Mouse (Mus musculus): ENCODE data around the gene Tenm2. TPM values are rescaled to one million over a fixed set of nuclear protein-coding genes. Genes with fewer than 3 reads are reported as not detected.
A peak's percentile ranks its signal among the peaks of the same experiment; 100 is the strongest.

The Tenm2 gene
- polyA plus RNA-seq, 1 experiment from 2014 or later, result 8.6 TPM

DNA sequence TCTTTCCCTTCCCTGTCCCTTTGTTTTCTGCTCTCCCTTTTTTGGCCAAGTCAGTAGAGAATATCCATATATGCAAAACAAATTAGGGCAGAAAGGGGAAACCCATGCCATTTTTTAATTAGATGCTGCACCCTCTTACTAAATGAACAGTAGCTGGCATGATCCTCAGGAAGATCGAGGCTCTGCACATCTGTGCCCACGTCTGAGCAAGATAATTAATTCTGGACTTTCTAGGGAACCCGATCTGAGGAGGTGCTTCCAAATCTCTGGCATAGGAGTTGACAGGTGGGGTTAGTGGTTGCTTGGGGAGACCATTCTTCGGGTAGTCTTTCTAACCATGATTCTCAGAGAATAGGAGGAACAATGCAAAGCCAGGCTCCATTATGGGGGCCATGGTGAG, 1182.3 kb downstream of the Tenm2 start:
- no peaks in the 10 kb centered on the region for H3K9me3 ChIP-seq
- no peaks in the 10 kb centered on the region for H3K27me3 ChIP-seq (replicated peaks)
- ATAC-seq (ENCODE audit: low FRiP score, low read depth), result no peak
- WGBS, result 65% methylated on average over 4 of the region's 4 CpGs
- H3K9ac ChIP-seq, result no peak overlapping the region
- H3K4me3 ChIP-seq, result no peak overlapping the region
- no peak overlapping the region for H3K27ac ChIP-seq
- H3K4me1 ChIP-seq, result 0 out of 2 replicates have a peak, but pooled peaks cover 6% of the 10 kb centered on the region
- H3K4me2 ChIP-seq (replicated peaks), result no peak overlapping the region
- no peaks in the 10 kb centered on the region for H3K36me3 ChIP-seq

DNA sequence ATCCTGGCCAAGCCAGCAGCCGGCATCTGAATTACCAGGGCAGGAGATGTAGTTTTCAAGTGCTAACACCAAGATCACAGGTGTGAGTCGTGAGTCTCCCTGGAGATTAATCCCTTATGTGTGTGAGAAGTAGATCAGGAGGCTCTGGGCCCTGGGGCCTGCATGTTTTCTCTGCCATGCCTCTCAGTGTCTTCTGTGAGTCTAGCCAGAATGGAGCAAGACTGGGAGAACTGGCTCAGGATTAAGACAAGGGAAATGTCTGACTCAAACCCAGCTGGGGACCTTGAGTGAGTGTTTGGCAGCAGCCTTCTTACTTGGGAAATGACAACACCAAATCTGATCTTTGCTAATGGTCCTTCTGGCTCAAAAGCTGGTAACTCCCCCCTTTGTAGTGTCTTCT, 1183.2 kb downstream of the Tenm2 start:
- 0 out of 2 replicates have a peak, but pooled peaks cover 6% of the 10 kb centered on the region for H3K4me1 ChIP-seq
- no peaks in the 10 kb centered on the region for H3K36me3 ChIP-seq
- H3K4me2 ChIP-seq (replicated peaks), result no peak overlapping the region
- H3K9ac ChIP-seq, result no peak overlapping the region
- H3K9me3 ChIP-seq, result no peaks in the 10 kb centered on the region
- no peak overlapping the region for H3K4me3 ChIP-seq
- ATAC-seq (ENCODE audit: low FRiP score, low read depth), result no peak
- no peak overlapping the region for H3K27ac ChIP-seq
- H3K27me3 ChIP-seq (replicated peaks), result no peaks in the 10 kb centered on the region
- 73% methylated on average over 2 of the region's 2 CpGs for WGBS

- Histone ChIP-seq H3K36me3 (no peaks in the 10 kb centered on the region; the same call in 1 of the 2 replicates), H3K27ac (no peak overlapping the region), H3K27me3 (replicated peaks) (no peaks in the 10 kb centered on the region), H3K4me1 (0 out of 2 replicates have a peak, but pooled peaks cover 6% of the 10 kb centered on the region), H3K4me2 (replicated peaks) (no peak overlapping the region), H3K4me3 (no peak overlapping the region), H3K9me3 (no peaks in the 10 kb centered on the region), H3K9ac (no peak overlapping the region)
- ATAC-seq (ENCODE audit: low FRiP score, low read depth), result no peak
- 83% methylated on average over 1 of the region's 1 CpGs for WGBS
These were observed 1183.7 kb downstream of the Tenm2 start for GRCm38 (mm10) chr11:36052091-36052490.

DNA sequence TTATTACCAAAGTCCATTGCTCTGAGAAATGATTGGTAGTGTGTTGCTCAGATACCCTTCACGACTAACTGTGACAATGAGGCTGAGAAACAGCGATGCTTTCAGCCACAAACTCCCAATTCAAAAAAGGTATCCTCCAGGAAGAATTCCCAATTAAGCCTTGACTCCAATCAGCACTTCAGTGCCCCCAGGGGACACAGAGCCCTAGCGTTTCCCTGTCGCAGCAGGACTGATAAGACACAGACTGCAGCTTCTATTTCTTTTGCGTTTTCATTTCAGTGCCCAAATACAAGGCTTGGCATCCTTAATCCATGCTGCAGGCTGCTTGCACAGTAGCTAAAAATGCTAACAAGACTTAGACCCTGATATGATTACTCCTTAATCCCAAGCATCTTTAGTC, 1186.2 kb downstream of the Tenm2 start:
- Histone ChIP-seq H3K4me1 (0 out of 2 replicates have a peak, but pooled peaks cover 6% of the 10 kb centered on the region), H3K9ac (no peak overlapping the region), H3K4me2 (replicated peaks) (no peak overlapping the region), H3K9me3 (no peaks in the 10 kb centered on the region), H3K4me3 (no peak overlapping the region), H3K36me3 (no peaks in the 10 kb centered on the region; the same call in 1 of the 2 replicates), H3K27ac (no peak overlapping the region), H3K27me3 (replicated peaks) (no peaks in the 10 kb centered on the region)
- ATAC-seq (ENCODE audit: low FRiP score, low read depth), result no peak
- 38% methylated on average over 5 of the region's 5 CpGs for WGBS

GRCm38 (mm10) chr11:36045681-36046276, 1190.0 kb downstream of the Tenm2 start:
- H3K9ac ChIP-seq, result peak overlapping the region; percentile 47
- peak overlapping the region; percentile 56 for H3K4me2 ChIP-seq (replicated peaks)
- WGBS, result 2% methylated on average over 13 of the region's 13 CpGs
- H3K4me3 ChIP-seq, result peak overlapping the region; percentile 37
- no peaks in the 10 kb centered on the region for H3K9me3 ChIP-seq
- H3K27me3 ChIP-seq (replicated peaks), result no peaks in the 10 kb centered on the region
- 0 out of 2 replicates have a peak, but pooled peaks cover 6% of the 10 kb centered on the region for H3K4me1 ChIP-seq
- no peaks in the 10 kb centered on the region; the same call in 1 of the 2 replicates for H3K36me3 ChIP-seq
- peak; percentile 55 for ATAC-seq (ENCODE audit: low FRiP score, low read depth)
- no peak overlapping the region for H3K27ac ChIP-seq

- no peaks in the 10 kb centered on the region for H3K36me3 ChIP-seq
- H3K27ac ChIP-seq, result no peak overlapping the region
- no peak for ATAC-seq (ENCODE audit: low FRiP score, low read depth)
- no peak overlapping the region for H3K4me3 ChIP-seq
- no peaks in the 10 kb centered on the region for H3K9me3 ChIP-seq
- no peak overlapping the region for H3K4me2 ChIP-seq (replicated peaks)
- 84% methylated on average over 13 of the region's 13 CpGs for WGBS
- 0 out of 2 replicates have a peak, but pooled peaks cover 4% of the 10 kb centered on the region for H3K27me3 ChIP-seq (replicated peaks)
- H3K9ac ChIP-seq, result no peak overlapping the region
- H3K4me1 ChIP-seq, result peaks cover 10% of the 10 kb centered on the region; the same call in 1 of the 2 replicates
These were observed 1194.4 kb downstream of the Tenm2 start for GRCm38 (mm10) chr11:36041411-36041810.

GRCm38 (mm10) chr11:36040508-36041233, 1195.1 kb downstream of the Tenm2 start:
- no peak overlapping the region for H3K9ac ChIP-seq
- no peak for ATAC-seq (ENCODE audit: low FRiP score, low read depth)
- no peak overlapping the region for H3K4me2 ChIP-seq (replicated peaks)
- peaks cover 8% of the 10 kb centered on the region; the same call in 1 of the 2 replicates for H3K4me1 ChIP-seq
- H3K4me3 ChIP-seq, result no peak overlapping the region
- H3K9me3 ChIP-seq, result no peaks in the 10 kb centered on the region
- 63% methylated on average over 10 of the region's 10 CpGs for WGBS
- H3K27ac ChIP-seq, result no peak overlapping the region
- H3K36me3 ChIP-seq, result no peaks in the 10 kb centered on the region
- H3K27me3 ChIP-seq (replicated peaks), result 0 out of 2 replicates have a peak, but pooled peaks cover 4% of the 10 kb centered on the region

DNA sequence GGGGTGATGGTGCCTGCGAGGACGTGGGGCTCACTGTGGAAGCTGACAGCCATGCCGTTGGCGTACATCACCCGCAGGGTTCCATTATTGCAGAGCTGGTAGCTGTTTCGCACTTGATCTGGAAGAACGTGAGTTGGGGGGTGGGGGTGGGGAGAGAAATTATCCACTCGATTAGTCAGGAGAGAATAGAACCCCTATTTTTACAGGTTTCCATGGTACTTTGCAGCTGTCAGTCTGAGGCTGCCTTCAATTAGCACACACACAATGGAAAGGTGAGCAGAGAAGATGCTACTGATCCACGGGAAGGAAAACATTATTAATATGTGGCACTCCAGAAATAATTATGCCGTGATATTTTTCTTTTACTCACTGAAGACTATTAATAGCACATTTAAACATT, 1195.9 kb downstream of the Tenm2 start:
- Histone ChIP-seq H3K4me3 (no peak overlapping the region), H3K4me2 (replicated peaks) (no peak overlapping the region), H3K27ac (no peak overlapping the region), H3K36me3 (no peaks in the 10 kb centered on the region), H3K9ac (no peak overlapping the region), H3K4me1 (peaks cover 8% of the 10 kb centered on the region; the same call in 1 of the 2 replicates), H3K27me3 (replicated peaks) (0 out of 2 replicates have a peak, but pooled peaks cover 4% of the 10 kb centered on the region), H3K9me3 (no peaks in the 10 kb centered on the region)
- WGBS, result 68% methylated on average over 10 of the region's 10 CpGs
- ATAC-seq (ENCODE audit: low FRiP score, low read depth), result no peak

- ATAC-seq (ENCODE audit: low FRiP score, low read depth), result no peak
- H3K9me3 ChIP-seq, result no peaks in the 10 kb centered on the region
- no peak overlapping the region for H3K9ac ChIP-seq
- no peak overlapping the region for H3K27ac ChIP-seq
- H3K4me1 ChIP-seq, result peaks cover 8% of the 10 kb centered on the region; the same call in 1 of the 2 replicates
- no peak overlapping the region for H3K4me2 ChIP-seq (replicated peaks)
- 0 out of 2 replicates have a peak, but pooled peaks cover 4% of the 10 kb centered on the region for H3K27me3 ChIP-seq (replicated peaks)
- 60% methylated on average over 3 of the region's 3 CpGs for WGBS
- H3K36me3 ChIP-seq, result no peaks in the 10 kb centered on the region
- H3K4me3 ChIP-seq, result no peak overlapping the region
These were observed 1197.4 kb downstream of the Tenm2 start for GRCm38 (mm10) chr11:36038386-36038785.

GRCm38 (mm10) chr11:36037311-36037710, 1198.5 kb downstream of the Tenm2 start:
- no peak for ATAC-seq (ENCODE audit: low FRiP score, low read depth)
- Histone ChIP-seq H3K27me3 (replicated peaks) (0 out of 2 replicates have a peak, but pooled peaks cover 4% of the 10 kb centered on the region), H3K36me3 (no peaks in the 10 kb centered on the region), H3K4me3 (no peak overlapping the region), H3K27ac (no peak overlapping the region), H3K9ac (no peak overlapping the region), H3K9me3 (no peaks in the 10 kb centered on the region), H3K4me2 (replicated peaks) (no peak overlapping the region), H3K4me1 (peaks cover 8% of the 10 kb centered on the region; the same call in 1 of the 2 replicates)
- 59% methylated on average over 4 of the region's 4 CpGs for WGBS

- Histone ChIP-seq H3K4me1 (peaks cover 8% of the 10 kb centered on the region; the same call in 1 of the 2 replicates), H3K27me3 (replicated peaks) (0 out of 2 replicates have a peak, but pooled peaks cover 4% of the 10 kb centered on the region), H3K4me3 (no peak overlapping the region), H3K36me3 (no peaks in the 10 kb centered on the region), H3K9ac (no peak overlapping the region), H3K4me2 (replicated peaks) (no peak overlapping the region), H3K27ac (no peak overlapping the region), H3K9me3 (no peaks in the 10 kb centered on the region)
- ATAC-seq (ENCODE audit: low FRiP score, low read depth), result peak; percentile 67
- WGBS, result 44% methylated on average over 7 of the region's 7 CpGs
These were observed 1199.6 kb downstream of the Tenm2 start for GRCm38 (mm10) chr11:36036061-36036695.

- no peak overlapping the region for H3K4me3 ChIP-seq
- H3K36me3 ChIP-seq, result no peaks in the 10 kb centered on the region
- no peak overlapping the region for H3K9ac ChIP-seq
- H3K9me3 ChIP-seq, result no peaks in the 10 kb centered on the region
- no peak for ATAC-seq (ENCODE audit: low FRiP score, low read depth)
- peaks cover 15% of the 10 kb centered on the region for H3K4me1 ChIP-seq
- H3K27me3 ChIP-seq (replicated peaks), result no peaks in the 10 kb centered on the region
- H3K27ac ChIP-seq, result no peak overlapping the region
- no peak overlapping the region for H3K4me2 ChIP-seq (replicated peaks)
- 17% methylated on average over 9 of the region's 9 CpGs for WGBS
These were observed 1204.0 kb downstream of the Tenm2 start for GRCm38 (mm10) chr11:36031751-36032150.
